Mouse (Mus musculus) MEL-GATA-1-ER (cell line): Measurements from ENCODE around the gene BC004004.
"Not testable (repeated sequence)": the region's sequence is repeated elsewhere in the genome, so short reads cannot be mapped to it uniquely, and the experiment has no call there.

Source experiments
- DNase-seq: peaks from one replicate; pipeline ENCODE4 v3.0.0-alpha.2; 2012; ENCODE audit warnings: low read depth; ENCODE audit errors: extremely low read depth

Gene BC004004

GRCm38 (mm10) chr17:29297813-29298212 is 29.2 kb downstream of the BC004004 start:
- no peak for DNase-seq

GRCm38 (mm10) chr17:29299282-29299681 is 30.7 kb downstream of the BC004004 start:
- no peak for DNase-seq

- DNase-seq, result no peak
Measured at GRCm38 (mm10) chr17:29300926-29301325, 32.3 kb downstream of the BC004004 start.

GRCm38 (mm10) chr17:29301421-29301820 is 32.8 kb downstream of the BC004004 start:
- DNase-seq, result no peak

- DNase-seq, result no peak
Measured at GRCm38 (mm10) chr17:29302149-29302548, 33.6 kb downstream of the BC004004 start.

GRCm38 (mm10) chr17:29303087-29303486 is 34.5 kb downstream of the BC004004 start:
- no peak for DNase-seq

- DNase-seq, result no peak
Measured at GRCm38 (mm10) chr17:29303856-29304255, 35.3 kb downstream of the BC004004 start.

GRCm38 (mm10) chr17:29304376-29305057 is 35.9 kb downstream of the BC004004 start:
- no peak for DNase-seq

- no peak for DNase-seq
Measured at GRCm38 (mm10) chr17:29305058-29305806, 36.6 kb downstream of the BC004004 start.

- no peak for DNase-seq
Measured at GRCm38 (mm10) chr17:29305871-29306270, 37.3 kb downstream of the BC004004 start.

GRCm38 (mm10) chr17:29310056-29310623 is 41.6 kb downstream of the BC004004 start:
- no peak for DNase-seq

GRCm38 (mm10) chr17:29311602-29312001 is 43.0 kb downstream of the BC004004 start:
- no peak for DNase-seq

- no peak for DNase-seq
Measured at GRCm38 (mm10) chr17:29312082-29312481, 43.5 kb downstream of the BC004004 start.

- no peak for DNase-seq
Measured at GRCm38 (mm10) chr17:29313300-29313699, 44.7 kb downstream of the BC004004 start.

GRCm38 (mm10) chr17:29315672-29316465 is 47.3 kb downstream of the BC004004 start:
- DNase-seq, result no peak

GRCm38 (mm10) chr17:29316891-29317290 is 48.3 kb downstream of the BC004004 start:
- no peak for DNase-seq

- DNase-seq, result not testable (repeated sequence)
Measured at GRCm38 (mm10) chr17:29317380-29317779, 48.8 kb downstream of the BC004004 start, which contains the start of gene Pi16. Gene Pi16, plus strand, starts transcription at chr17:29317680.

- DNase-seq, result peak; percentile 12
Measured at GRCm38 (mm10) chr17:29318731-29319250, 50.2 kb downstream of the BC004004 start.

GRCm38 (mm10) chr17:29319476-29319875 is 50.9 kb downstream of the BC004004 start:
- DNase-seq, result no peak

- no peak for DNase-seq
Measured at GRCm38 (mm10) chr17:29319881-29320639, 51.5 kb downstream of the BC004004 start.
